Mouse (Mus musculus) neural tube, embryonic 12.5 days (tissue): ENCODE measurements around the gene Usf3. TPM values are rescaled to one million over a fixed set of nuclear protein-coding genes. Genes with fewer than 3 reads are reported as not detected.

Experiments used
- ATAC-seq: fragments of 200-750 bp; cut with Nextera tagmentation; 2 replicates; pipeline ENCODE4 v1.8.0; 2017; ENCODE audit warnings: low read depth, mild to moderate bottlenecking, moderate TSS enrichment, moderate library complexity; ENCODE audit not compliant: low FRiP score
- H3K27ac ChIP-seq: fragments of 300-500 bp; sonication (generic); 2 replicates; pipeline ENCODE4 v1.5.1; 2016
- H3K27me3 ChIP-seq: fragments of 300-500 bp; sonication (generic); replicated peaks from 2 replicates; pipeline ENCODE4 v1.6.1; 2016; ENCODE audit warnings: mild to moderate bottlenecking
- H3K36me3 ChIP-seq: fragments of 300-500 bp; sonication (generic); 2 replicates; pipeline ENCODE4 v1.6.1; 2016; ENCODE audit warnings: mild to moderate bottlenecking
- H3K4me1 ChIP-seq: fragments of 300-500 bp; sonication (generic); 2 replicates; pipeline ENCODE4 v1.6.1; 2016
- H3K4me2 ChIP-seq: fragments of 300-500 bp; sonication (generic); replicated peaks from 2 replicates; pipeline ENCODE4 v1.6.1; 2016; ENCODE audit warnings: mild to moderate bottlenecking
- H3K4me3 ChIP-seq: fragments of 300-500 bp; sonication (generic); 2 replicates; pipeline ENCODE4 v1.5.1; 2016
- H3K9ac ChIP-seq: fragments of 300-500 bp; sonication (generic); 2 replicates; pipeline ENCODE4 v1.6.1; 2016; ENCODE audit warnings: mild to moderate bottlenecking
- H3K9me3 ChIP-seq: fragments of 300-500 bp; sonication (generic); 2 replicates; pipeline ENCODE4 v1.6.1; 2016; ENCODE audit warnings: mild to moderate bottlenecking
- WGBS: fragments of 180-500 bp; shearing (Covaris S2); methylation state at CpG from one replicate; pipeline ENCODE4 v1.1.7; 2016; 5-methylcytosine and 5-hydroxymethylcytosine counted together
- polyA plus RNA-seq: library from polyadenylated mRNA; unstranded; fragments of >200 nt; fragmentation: Nextera tagmentation; extraction: Ambion mirVana; gene quantifications from 2 replicates; pipeline ENCODE4 v1.2.1, GENCODE M21; 2016

Gene Usf3
- polyA plus RNA-seq, 1 experiment from 2014 or later: 3.3 TPM

DNA sequence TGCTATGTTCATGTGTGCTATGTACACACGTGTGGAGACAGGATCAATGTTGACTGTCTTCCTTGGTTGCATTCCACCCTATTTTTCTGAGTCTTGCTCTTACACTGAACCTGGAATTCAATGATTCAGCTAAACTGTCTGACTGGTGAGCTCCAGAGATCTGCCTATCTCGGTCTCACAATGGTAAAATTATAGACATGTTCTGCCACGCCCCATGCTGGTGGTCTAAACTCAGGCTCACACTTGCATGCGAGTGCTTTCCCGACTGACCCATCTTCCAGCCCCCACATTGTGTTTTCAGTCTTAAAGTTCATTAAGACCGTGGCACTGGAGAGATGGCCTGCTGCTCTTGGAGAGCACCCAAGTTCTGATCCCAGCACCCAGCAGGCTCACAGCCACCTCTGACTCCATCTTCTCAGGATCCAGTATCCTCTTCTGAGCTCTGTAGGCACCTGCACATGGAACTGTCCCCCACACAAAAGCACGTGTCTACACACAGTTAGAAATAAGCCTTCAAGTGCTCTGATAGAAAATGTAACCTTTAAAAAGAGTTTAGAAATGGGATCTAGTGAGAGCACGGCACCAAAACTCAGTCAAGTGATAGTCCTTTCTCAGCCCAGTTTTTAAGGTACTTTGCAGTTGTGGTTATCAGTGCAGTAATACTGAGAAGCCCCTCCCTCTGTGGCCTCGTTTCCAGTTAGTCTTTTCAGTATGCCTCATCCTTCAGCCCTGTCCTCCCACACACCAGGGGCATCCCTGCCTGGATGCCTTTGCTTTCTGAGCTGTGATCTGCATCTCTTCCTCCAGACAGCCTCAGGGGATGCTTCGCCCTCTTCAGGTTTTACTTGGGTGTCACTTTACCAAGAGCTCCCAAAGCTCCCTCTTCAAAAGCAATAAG, 37.4 kb downstream of the Usf3 start:
- no peak overlapping the region for H3K9ac ChIP-seq
- H3K4me3 ChIP-seq: no peak overlapping the region
- H3K9me3 ChIP-seq: no peaks in the 10 kb centered on the region
- ATAC-seq: no peak
- H3K27me3 ChIP-seq: no peaks in the 10 kb centered on the region
- no peaks in the 10 kb centered on the region for H3K4me1 ChIP-seq
- H3K4me2 ChIP-seq: no peak overlapping the region
- H3K36me3 ChIP-seq: peaks cover 62% of the 10 kb centered on the region
- WGBS: 88% methylated on average over 10 of the region's 10 CpGs
- no peak overlapping the region for H3K27ac ChIP-seq

DNA sequence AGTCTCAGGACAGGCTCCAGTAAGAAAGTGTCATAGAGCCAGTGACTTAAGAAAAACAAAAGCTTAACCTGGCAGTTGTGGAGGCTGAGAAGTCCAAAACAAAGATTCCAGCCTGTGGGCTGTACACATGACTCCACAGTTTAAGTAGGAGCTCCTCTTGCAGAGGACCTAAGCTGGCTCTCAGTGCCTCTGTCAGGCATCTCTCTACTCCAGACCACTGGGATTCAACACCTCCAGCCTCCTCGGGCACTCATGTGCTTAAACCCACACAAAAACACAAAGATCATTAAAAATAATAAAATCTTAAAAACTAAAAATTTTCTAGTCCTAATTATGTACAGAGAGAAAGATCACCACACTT, 38.0 kb downstream of the Usf3 start:
- no peak overlapping the region for H3K4me2 ChIP-seq
- peaks cover 64% of the 10 kb centered on the region for H3K36me3 ChIP-seq
- H3K27me3 ChIP-seq: no peaks in the 10 kb centered on the region
- H3K4me1 ChIP-seq: no peaks in the 10 kb centered on the region
- H3K4me3 ChIP-seq: no peak overlapping the region
- H3K9me3 ChIP-seq: no peaks in the 10 kb centered on the region
- H3K9ac ChIP-seq: no peak overlapping the region
- WGBS: 91% methylated on average over 1 of the region's 1 CpGs
- H3K27ac ChIP-seq: no peak overlapping the region
- no peak for ATAC-seq

DNA sequence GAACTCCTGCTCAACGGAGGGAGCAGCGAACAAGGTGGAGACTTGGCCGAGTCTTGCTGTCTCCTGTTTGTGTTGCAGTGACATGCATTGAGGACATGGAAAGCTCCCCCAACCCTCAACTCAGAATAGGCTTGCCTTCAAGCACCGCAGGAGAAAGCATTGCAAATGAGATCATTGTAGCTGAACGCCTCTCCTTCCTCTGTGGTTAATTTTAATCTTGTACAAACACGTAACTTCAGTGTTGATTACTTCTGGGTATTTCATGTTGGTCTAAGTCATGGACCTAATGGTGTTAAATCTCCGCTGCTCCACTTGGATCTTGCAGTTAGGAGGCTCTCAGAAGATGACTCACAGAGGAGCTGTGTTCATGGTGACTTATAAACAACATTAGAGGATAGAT, 39.7 kb downstream of the Usf3 start:
- H3K4me3 ChIP-seq: no peak overlapping the region
- no peaks in the 10 kb centered on the region for H3K4me1 ChIP-seq
- no peak for ATAC-seq
- WGBS: 94% methylated on average over 7 of the region's 7 CpGs
- peaks cover 70% of the 10 kb centered on the region for H3K36me3 ChIP-seq
- no peak overlapping the region for H3K9ac ChIP-seq
- no peak overlapping the region for H3K27ac ChIP-seq
- H3K27me3 ChIP-seq: no peaks in the 10 kb centered on the region
- H3K9me3 ChIP-seq: no peaks in the 10 kb centered on the region
- no peak overlapping the region for H3K4me2 ChIP-seq

DNA sequence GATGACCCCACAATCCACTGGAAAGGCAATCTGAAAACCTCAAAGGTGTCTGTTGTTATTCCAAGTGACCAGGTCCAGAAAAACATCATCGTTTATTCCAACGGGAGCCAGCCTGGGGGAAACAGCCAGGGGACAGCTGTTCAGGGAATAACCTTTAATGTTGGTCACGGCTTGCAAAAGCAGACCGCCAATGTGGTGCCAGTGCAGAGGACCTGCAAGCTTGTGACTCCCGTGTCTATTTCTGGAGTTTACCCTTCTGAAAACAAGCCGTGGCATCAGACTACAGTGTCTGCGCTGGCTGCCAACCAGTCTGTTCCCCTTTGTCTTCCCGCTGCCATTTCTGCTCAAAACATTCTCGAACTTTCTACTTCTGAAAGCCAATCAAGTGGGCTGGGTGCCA, 42.5 kb downstream of the Usf3 start:
- no peaks in the 10 kb centered on the region for H3K4me1 ChIP-seq
- H3K4me2 ChIP-seq: no peak overlapping the region
- H3K9me3 ChIP-seq: no peaks in the 10 kb centered on the region
- no peaks in the 10 kb centered on the region for H3K27me3 ChIP-seq
- H3K4me3 ChIP-seq: no peak overlapping the region
- peaks cover 81% of the 10 kb centered on the region for H3K36me3 ChIP-seq
- no peak for ATAC-seq
- WGBS: 96% methylated on average over 9 of the region's 9 CpGs
- H3K9ac ChIP-seq: no peak overlapping the region
- H3K27ac ChIP-seq: no peak overlapping the region

DNA sequence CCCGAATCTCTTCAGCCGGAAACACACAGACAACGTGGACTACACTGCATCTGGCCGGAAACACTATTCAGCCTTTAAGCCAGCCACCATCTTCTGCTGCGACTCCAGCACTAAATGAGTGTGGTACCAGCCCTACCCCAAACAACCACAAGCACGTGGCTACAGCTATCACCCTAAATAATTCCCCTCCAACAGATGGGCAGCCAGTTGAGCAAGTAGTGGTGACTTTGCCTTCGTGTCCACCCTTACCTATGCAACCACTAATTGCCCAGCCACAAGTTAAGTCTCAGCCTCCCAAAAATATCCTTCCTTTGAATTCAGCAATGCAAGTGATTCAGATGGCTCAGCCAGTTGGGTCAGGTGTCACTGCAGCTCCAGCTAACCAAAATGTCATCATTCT, 43.4 kb downstream of the Usf3 start:
- Histone ChIP-seq H3K4me1 (no peaks in the 10 kb centered on the region), H3K27me3 (no peaks in the 10 kb centered on the region), H3K4me3 (no peak overlapping the region), H3K9ac (no peak overlapping the region), H3K4me2 (no peak overlapping the region), H3K36me3 (peaks cover 84% of the 10 kb centered on the region), H3K27ac (no peak overlapping the region), H3K9me3 (no peaks in the 10 kb centered on the region)
- WGBS: 93% methylated on average over 7 of the region's 7 CpGs
- ATAC-seq: no peak

DNA sequence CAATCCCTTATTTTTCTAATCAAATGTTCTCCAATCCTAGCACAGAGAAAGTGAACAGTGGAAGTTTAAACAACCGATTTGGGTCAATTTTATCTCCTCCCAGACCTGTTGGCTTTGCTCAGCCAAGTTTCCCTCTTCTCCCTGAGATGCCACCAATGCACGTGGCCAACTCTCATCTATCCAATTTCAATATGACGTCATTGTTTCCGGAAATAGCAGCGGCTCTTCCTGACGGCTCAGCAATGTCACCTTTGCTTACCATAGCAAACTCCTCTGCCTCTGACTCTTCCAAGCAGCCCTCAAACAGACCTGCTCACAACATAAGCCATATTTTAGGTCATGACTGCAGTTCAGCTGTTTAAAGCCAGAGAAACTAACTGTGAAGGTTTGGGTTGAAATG, 48.4 kb downstream of the Usf3 start:
- H3K36me3 ChIP-seq: peaks cover 50% of the 10 kb centered on the region

DNA sequence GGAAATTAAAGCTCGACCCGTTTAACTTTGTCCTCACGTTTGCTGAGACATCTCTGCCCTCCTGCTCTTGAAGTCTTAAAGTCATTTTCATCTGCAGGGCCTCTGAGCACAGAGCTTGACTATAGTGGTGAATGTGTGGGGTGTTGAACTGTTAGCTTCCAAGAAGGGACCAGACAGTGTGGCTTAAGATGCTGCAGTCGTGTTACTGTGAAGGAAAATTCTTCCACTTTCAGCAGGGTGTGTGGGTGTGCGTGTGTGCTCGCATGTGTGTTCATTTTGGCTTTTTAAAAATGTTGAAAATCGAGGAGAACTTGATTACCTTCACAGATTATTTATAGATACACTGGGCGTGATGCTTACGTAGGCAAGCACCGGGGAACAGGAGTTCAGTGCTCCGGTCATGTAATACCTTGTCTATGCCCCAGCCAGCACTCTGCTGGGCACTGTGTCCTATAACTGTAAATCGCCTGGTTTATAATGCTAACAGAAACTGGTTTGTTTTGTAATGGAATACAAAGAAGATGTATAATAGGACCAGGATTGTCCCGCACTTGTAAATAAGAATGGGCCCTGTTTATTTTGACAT, 53.8 kb downstream of the Usf3 start:
- 0 out of 2 replicates have a peak, but pooled peaks cover 4% of the 10 kb centered on the region for H3K9me3 ChIP-seq
- no peak overlapping the region for H3K9ac ChIP-seq
- 90% methylated on average over 13 of the region's 13 CpGs for WGBS
- H3K27me3 ChIP-seq: no peaks in the 10 kb centered on the region
- no peak overlapping the region for H3K27ac ChIP-seq
- no peak overlapping the region for H3K4me2 ChIP-seq
- no peak for ATAC-seq
- H3K4me3 ChIP-seq: no peak overlapping the region
- no peaks in the 10 kb centered on the region for H3K36me3 ChIP-seq
- no peaks in the 10 kb centered on the region for H3K4me1 ChIP-seq

More for the DNA sequence above, 48.4 kb downstream of the Usf3 start:
- H3K9me3 ChIP-seq: no peaks in the 10 kb centered on the region
- H3K4me2 ChIP-seq: no peak overlapping the region
- H3K27me3 ChIP-seq: no peaks in the 10 kb centered on the region
- H3K9ac ChIP-seq: no peak overlapping the region
- H3K4me1 ChIP-seq: no peaks in the 10 kb centered on the region
- no peak for ATAC-seq
- no peak overlapping the region for H3K27ac ChIP-seq
- no peak overlapping the region for H3K4me3 ChIP-seq
- 93% methylated on average over 6 of the region's 6 CpGs for WGBS

DNA sequence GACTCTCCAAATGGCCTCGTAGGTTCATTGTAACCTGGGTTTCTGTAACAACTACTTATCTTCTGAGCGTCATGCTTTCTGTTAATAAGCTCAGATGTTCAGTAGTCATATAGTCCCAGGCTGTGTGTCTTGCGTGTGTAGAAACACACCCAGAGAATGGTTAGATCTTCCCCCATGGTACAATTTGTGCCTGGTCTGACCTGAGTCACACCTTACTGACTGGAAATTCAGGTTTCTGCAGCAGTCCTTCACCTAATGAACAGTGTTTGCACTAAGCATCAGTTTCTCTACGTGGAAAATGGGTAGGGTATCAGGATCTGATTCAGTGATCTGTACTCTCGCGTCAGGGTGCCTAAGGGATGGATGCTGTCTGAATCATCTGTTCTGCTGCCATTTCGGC, 60.0 kb downstream of the Usf3 start:
- Histone ChIP-seq H3K36me3 (no peaks in the 10 kb centered on the region), H3K9me3 (0 out of 2 replicates have a peak, but pooled peaks cover 4% of the 10 kb centered on the region), H3K27ac (no peak overlapping the region), H3K27me3 (no peaks in the 10 kb centered on the region), H3K4me2 (no peak overlapping the region), H3K4me1 (no peaks in the 10 kb centered on the region), H3K9ac (no peak overlapping the region), H3K4me3 (no peak overlapping the region)
- WGBS: 93% methylated on average over 7 of the region's 7 CpGs
- ATAC-seq: no peak

DNA sequence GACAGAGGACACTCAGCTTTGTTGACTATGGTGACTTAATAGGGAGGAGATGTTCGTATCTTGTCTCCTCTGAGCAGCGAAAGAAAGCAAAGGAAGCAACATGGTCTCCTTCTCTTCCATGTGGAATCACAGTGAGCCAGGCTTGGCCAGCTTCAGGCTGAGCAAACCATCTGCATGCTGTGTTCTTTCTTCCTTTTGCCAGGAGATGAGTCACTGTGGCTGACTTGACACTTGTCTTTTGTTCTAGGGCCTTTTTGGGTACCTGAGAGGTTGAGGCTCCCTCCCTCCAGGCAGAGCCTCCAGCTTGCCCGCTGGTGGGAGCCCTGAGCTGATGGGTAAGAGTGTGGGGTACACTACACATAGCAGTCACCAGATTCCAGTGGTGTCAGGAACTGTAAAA, 64.8 kb downstream of the Usf3 start:
- Histone ChIP-seq H3K4me3 (no peak overlapping the region), H3K36me3 (no peaks in the 10 kb centered on the region), H3K9me3 (no peaks in the 10 kb centered on the region)

DNA sequence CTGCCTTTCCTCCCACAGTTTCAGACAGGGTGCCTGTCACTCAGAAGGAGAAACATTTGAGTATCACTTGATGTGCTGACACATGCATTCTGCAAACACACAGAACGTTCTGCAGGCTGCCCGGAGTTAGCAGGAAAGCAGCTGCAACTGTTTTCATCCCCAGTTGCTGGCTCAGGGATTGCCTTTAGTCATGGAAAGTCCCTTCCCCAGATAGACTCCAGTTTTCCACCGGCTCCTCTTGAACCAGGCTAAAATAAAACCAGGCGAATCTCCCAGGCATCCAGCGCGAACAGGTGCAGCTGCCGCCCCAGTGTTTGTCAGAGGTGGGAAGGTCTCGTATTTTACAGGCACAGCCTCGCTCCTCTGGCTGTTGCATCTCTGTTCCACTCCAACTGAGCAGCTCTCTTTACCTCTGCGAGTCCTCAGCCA, 65.8 kb downstream of the Usf3 start:
- Histone ChIP-seq H3K9ac (no peak overlapping the region), H3K4me3 (no peak overlapping the region), H3K4me2 (no peak overlapping the region), H3K9me3 (no peaks in the 10 kb centered on the region), H3K27ac (no peak overlapping the region), H3K4me1 (no peaks in the 10 kb centered on the region), H3K36me3 (no peaks in the 10 kb centered on the region), H3K27me3 (no peaks in the 10 kb centered on the region)
- ATAC-seq: no peak
- 69% methylated on average over 10 of the region's 10 CpGs for WGBS

More for the DNA sequence above, 64.8 kb downstream of the Usf3 start:
- H3K9ac ChIP-seq: no peak overlapping the region
- WGBS: 75% methylated on average over 3 of the region's 3 CpGs
- ATAC-seq: no peak
- no peak overlapping the region for H3K27ac ChIP-seq
- no peaks in the 10 kb centered on the region for H3K4me1 ChIP-seq
- H3K4me2 ChIP-seq: no peak overlapping the region
- no peaks in the 10 kb centered on the region for H3K27me3 ChIP-seq

DNA sequence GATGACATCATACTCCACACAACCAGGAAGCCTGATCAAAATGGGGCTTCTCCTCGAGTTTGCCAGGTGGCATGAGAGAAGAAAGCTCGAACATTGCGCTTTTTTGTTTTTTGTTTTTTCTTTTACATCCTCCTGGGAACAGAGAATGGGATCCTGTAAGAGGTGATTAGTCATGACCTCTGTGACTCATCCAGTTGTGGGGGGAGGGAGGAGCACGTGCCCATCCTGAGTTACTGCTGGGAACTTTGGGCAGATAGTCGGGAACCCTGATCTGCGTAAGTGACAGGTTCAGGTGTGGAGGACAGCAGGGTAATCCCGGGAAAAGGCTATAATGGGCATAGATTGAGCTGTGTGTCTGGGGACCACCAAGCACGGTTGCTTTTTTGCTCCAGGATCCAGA, 67.4 kb downstream of the Usf3 start:
- no peaks in the 10 kb centered on the region for H3K9me3 ChIP-seq

DNA sequence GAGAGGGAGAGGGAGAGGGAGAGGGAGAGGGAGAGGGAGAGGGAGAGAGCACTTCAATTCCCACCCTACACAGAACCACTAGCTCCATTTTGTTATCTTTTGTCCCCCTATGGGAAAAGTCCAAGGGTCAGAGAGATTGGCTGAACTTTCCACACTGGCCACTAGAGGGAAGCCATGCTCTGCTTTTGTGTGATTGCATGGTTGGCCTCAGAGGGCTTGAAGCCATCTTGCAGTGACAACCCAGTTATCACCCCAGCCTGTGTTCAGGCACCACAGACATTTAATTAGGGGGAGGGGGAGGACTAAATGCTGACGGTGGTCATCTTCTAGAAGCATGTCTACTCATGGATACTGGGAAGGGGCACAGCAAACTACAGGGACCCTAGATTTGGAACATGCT, 69.6 kb downstream of the Usf3 start:
- Histone ChIP-seq H3K4me2 (no peak overlapping the region), H3K9ac (no peak overlapping the region), H3K27ac (no peak overlapping the region), H3K27me3 (no peaks in the 10 kb centered on the region), H3K9me3 (no peaks in the 10 kb centered on the region), H3K4me1 (no peaks in the 10 kb centered on the region), H3K4me3 (no peak overlapping the region), H3K36me3 (no peaks in the 10 kb centered on the region)
- ATAC-seq: peak; percentile 62
- 7% methylated on average over 1 of the region's 1 CpGs for WGBS

More for the DNA sequence above, 67.4 kb downstream of the Usf3 start:
- H3K36me3 ChIP-seq: no peaks in the 10 kb centered on the region
- H3K9ac ChIP-seq: no peak overlapping the region
- H3K4me1 ChIP-seq: no peaks in the 10 kb centered on the region
- H3K27ac ChIP-seq: no peak overlapping the region
- 72% methylated on average over 8 of the region's 8 CpGs for WGBS
- no peak for ATAC-seq
- no peak overlapping the region for H3K4me3 ChIP-seq
- H3K4me2 ChIP-seq: no peak overlapping the region
- no peaks in the 10 kb centered on the region for H3K27me3 ChIP-seq

DNA sequence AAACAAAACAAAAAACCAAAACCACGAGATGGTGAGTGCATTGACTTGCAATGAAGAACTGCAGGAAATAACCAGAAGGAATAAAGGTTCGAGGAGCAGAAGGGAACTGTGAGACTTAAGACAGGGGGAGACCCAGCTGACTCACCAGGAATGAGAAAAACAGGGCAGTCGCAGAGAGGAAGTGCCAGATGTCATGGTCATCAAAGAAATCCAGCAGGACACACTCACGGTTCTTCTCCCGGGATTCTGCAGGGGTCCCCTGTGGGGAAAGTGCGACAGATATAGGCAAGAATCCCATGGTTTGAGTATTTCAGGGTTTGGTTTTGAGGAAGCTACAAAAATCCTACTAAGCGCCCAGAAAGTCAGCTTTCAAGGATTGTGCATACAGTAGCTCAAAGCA, 70.3 kb downstream of the Usf3 start:
- H3K9ac ChIP-seq: no peak overlapping the region
- no peaks in the 10 kb centered on the region for H3K4me1 ChIP-seq
- H3K9me3 ChIP-seq: no peaks in the 10 kb centered on the region
- no peaks in the 10 kb centered on the region for H3K27me3 ChIP-seq
- H3K4me2 ChIP-seq: no peak overlapping the region
- no peaks in the 10 kb centered on the region for H3K36me3 ChIP-seq
- ATAC-seq: no peak
- no peak overlapping the region for H3K27ac ChIP-seq
- WGBS: 71% methylated on average over 7 of the region's 7 CpGs
- no peak overlapping the region for H3K4me3 ChIP-seq
